Mouse (Mus musculus) MEL (cell line): ENCODE data around the gene Plk2.

ENCODE experiments used
- POLR2A ChIP-seq, 2 experiments: IDR thresholded peaks; 2 replicates each; pipeline ENCODE4 v1.6.1; 2011 to 2012; ENCODE audit warnings: low read length in 2 of 2, mild to moderate bottlenecking in 2 of 2, control low read depth in 1 of 2, improper control_type of control experiment in 1 of 2, low read depth in 1 of 2, moderate library complexity in 1 of 2; ENCODE audit not compliant: control insufficient read depth in 1 of 2, insufficient read depth in 1 of 2, poor library complexity in 1 of 2
- USF1 ChIP-seq: IDR thresholded peaks from 2 replicates; pipeline ENCODE4 v1.6.1; 2014; ENCODE audit warnings: low read depth, mild to moderate bottlenecking, inconsistent platforms, low read length, improper control_type of control experiment, moderate library complexity

DNA sequence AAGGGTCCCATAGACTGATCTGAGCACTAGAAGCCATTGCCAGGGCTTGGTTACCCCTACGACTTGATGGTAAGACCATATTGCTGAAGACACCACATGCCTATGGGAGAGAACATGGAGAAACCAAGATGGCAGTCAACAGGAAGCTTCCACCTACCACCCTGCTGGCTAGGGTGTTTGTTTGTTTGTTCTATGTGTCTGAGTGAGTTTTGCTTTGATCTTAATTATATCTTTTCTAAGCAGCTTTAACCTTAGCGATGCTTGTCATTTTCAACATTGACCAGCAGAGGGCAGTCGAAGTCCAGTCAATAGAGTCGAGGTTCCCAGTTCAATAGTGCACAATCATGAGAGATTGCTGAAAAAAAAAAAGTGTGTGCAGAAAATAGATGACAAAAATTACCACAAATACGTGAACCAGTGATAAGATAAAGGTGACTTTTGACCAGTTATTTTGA lies 12.4 kb upstream of the Plk2 start:
- no peak for TF ChIP-seq POLR2A (IDR thresholded peaks at IDR 0.05; ENCODE audit: control insufficient read depth in 1 of 2, insufficient read depth in 1 of 2, low read depth in 1 of 2, low read length in 2 of 2, poor library complexity in 1 of 2)
- TF ChIP-seq USF1, result no peak
